Mouse (Mus musculus): ENCODE data around the gene Sirt2.

DNA sequence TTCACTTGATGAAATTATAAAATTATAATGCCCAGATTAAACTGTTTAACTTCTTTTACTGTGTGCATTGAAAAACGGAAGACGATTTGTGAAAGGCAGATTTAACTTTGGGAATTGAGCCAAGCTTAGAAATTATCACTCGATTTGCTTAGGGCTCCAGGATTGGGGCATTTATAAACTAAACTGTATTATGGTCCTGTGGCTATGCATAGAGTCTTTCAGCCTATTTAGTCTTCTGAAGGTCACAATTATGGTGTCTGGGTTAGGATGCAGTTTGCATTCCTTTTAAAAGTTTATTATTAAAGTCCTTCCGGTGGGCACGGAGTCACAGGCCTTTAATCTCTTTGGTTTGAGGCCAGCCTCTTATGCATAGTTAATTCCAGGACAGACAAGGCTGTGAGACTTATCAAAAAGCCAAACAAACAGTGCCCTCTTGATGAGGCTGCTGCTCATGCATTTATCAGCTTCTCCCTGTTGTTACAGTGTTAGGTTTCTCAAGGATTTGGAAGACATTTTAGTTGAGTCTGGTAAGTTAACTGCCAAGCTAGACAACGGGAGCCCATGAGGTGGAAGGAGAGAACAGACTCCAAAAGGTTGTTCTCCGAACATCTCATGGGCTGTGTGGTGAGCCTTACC lies 45.2 kb downstream of the Sirt2 start:
- TF ChIP-seq CTCF (IDR thresholded peaks at IDR 0.05; ENCODE audit: low read depth, low read length), result no peak
- TF ChIP-seq POLR2A (IDR thresholded peaks at IDR 0.05; ENCODE audit: insufficient read depth, low read length), result no peak
- TF ChIP-seq EP300 (IDR thresholded peaks at IDR 0.05; ENCODE audit: insufficient read depth, low read depth, low read length), result no peak

All from ES-Bruce4 (cell line).